Mouse (Mus musculus) MEL (cell line): ENCODE results near the gene Elmsan1. TPM values are rescaled to one million over a fixed set of nuclear protein-coding genes. Genes with fewer than 3 reads are reported as not detected.

Experiments used
- DNase-seq: peaks from one replicate; pipeline ENCODE4 v3.0.0; 2011; ENCODE audit warnings: low read depth, low spot score
- H3K27ac ChIP-seq: 2 replicates; pipeline ENCODE4 v1.5.1; 2012; ENCODE audit warnings: low read depth, mild to moderate bottlenecking, control low read depth, low read length, moderate library complexity; ENCODE audit not compliant: control insufficient read depth
- H3K27me3 ChIP-seq, 2 experiments: fragments of 150-350 bp in 1 of 2; sonication (generic) in 1 of 2; 2 replicates each; pipeline ENCODE4 v1.6.1; 2012; ENCODE audit warnings: low read length in 2 of 2, mild to moderate bottlenecking in 2 of 2, improper control_type of control experiment in 1 of 2, moderate library complexity in 1 of 2; ENCODE audit not compliant: insufficient read depth in 2 of 2, control insufficient read depth in 1 of 2
- H3K36me3 ChIP-seq, 2 experiments: 2 replicates each; pipeline ENCODE4 v1.6.1; 2012 to 2014; ENCODE audit warnings: low read length in 2 of 2, improper control_type of control experiment in 1 of 2, inconsistent platforms in 1 of 2, mild to moderate bottlenecking in 1 of 2; ENCODE audit not compliant: insufficient read depth in 2 of 2, control insufficient read depth in 1 of 2
- H3K4me1 ChIP-seq, 2 experiments: fragments of 150-350 bp in 1 of 2; sonication (generic) in 1 of 2; 2 replicates each; pipeline ENCODE4 v1.6.1; 2012; ENCODE audit warnings: low read length in 2 of 2, improper control_type of control experiment in 1 of 2, mild to moderate bottlenecking in 1 of 2; ENCODE audit not compliant: insufficient read depth in 2 of 2, control insufficient read depth in 1 of 2
- H3K4me3 ChIP-seq, 2 experiments: fragments of 150-350 bp in 1 of 2; sonication (generic) in 1 of 2; 2 replicates each; pipeline ENCODE4 v1.5.1; 2012; ENCODE audit warnings: low read depth in 2 of 2, low read length in 2 of 2, mild to moderate bottlenecking in 2 of 2, moderate library complexity in 2 of 2, control low read depth in 1 of 2, improper control_type of control experiment in 1 of 2; ENCODE audit not compliant: control insufficient read depth in 1 of 2, insufficient read depth in 1 of 2
- H3K79me2 ChIP-seq: 2 replicates; pipeline ENCODE4 v1.6.1; 2012; ENCODE audit warnings: mild to moderate bottlenecking, low read length, moderate library complexity; ENCODE audit not compliant: control insufficient read depth, poor library complexity, insufficient read depth
- H3K9ac ChIP-seq: 2 replicates; pipeline ENCODE4 v1.6.1; 2012; ENCODE audit warnings: low read depth, mild to moderate bottlenecking, control low read depth, low read length, moderate library complexity; ENCODE audit not compliant: control insufficient read depth, poor library complexity, severe bottlenecking
- H3K9me3 ChIP-seq: fragments of 150-350 bp; sonication (generic); replicated peaks from 2 replicates; pipeline ENCODE4 v1.6.1; 2012; ENCODE audit warnings: mild to moderate bottlenecking, low read length, improper control_type of control experiment, moderate library complexity; ENCODE audit not compliant: insufficient read depth
- CHD1 ChIP-seq: IDR thresholded peaks from 2 replicates; pipeline ENCODE4 v1.6.1; 2012; ENCODE audit warnings: low read depth, mild to moderate bottlenecking, inconsistent platforms, low read length, improper control_type of control experiment
- ELF1 ChIP-seq: IDR thresholded peaks from 2 replicates; pipeline ENCODE4 v1.6.1; 2014; ENCODE audit warnings: low read depth, mild to moderate bottlenecking, inconsistent platforms, low read length, improper control_type of control experiment, moderate library complexity
- GATA1 ChIP-seq: IDR thresholded peaks from 2 replicates; pipeline ENCODE4 v1.6.1; 2011; ENCODE audit warnings: low read depth, low read length, improper control_type of control experiment
- JUND ChIP-seq: IDR thresholded peaks from 2 replicates; pipeline ENCODE4 v1.6.1; 2011; ENCODE audit warnings: low read depth, mild to moderate bottlenecking, improper control_type of control experiment, low read length
- KAT2A ChIP-seq: conservative IDR thresholded peaks from 2 replicates; pipeline ENCODE4 v1.6.1; 2012; ENCODE audit warnings: low read depth, low read length, improper control_type of control experiment, inconsistent platforms
- MAFK ChIP-seq: IDR thresholded peaks from 2 replicates; pipeline ENCODE4 v1.6.1; 2011; ENCODE audit warnings: low read depth, mild to moderate bottlenecking, low read length, improper control_type of control experiment, borderline replicate concordance
- MAX ChIP-seq: IDR thresholded peaks from 2 replicates; pipeline ENCODE4 v1.6.1; 2011; ENCODE audit warnings: low read length, improper control_type of control experiment
- MEF2A ChIP-seq: IDR thresholded peaks from 2 replicates; pipeline ENCODE4 v1.6.1; 2014; ENCODE audit warnings: low read depth, mild to moderate bottlenecking, inconsistent platforms, low read length, improper control_type of control experiment; ENCODE audit not compliant: poor library complexity, insufficient replicate concordance, severe bottlenecking; ENCODE audit errors: extremely low read depth
- MYB ChIP-seq: IDR thresholded peaks from 2 replicates; pipeline ENCODE4 v1.6.1; 2011; ENCODE audit warnings: mild to moderate bottlenecking, low read depth, low read length, improper control_type of control experiment
- NRF1 ChIP-seq: IDR thresholded peaks from 2 replicates; pipeline ENCODE4 v1.6.1; 2014; ENCODE audit warnings: low read depth, mild to moderate bottlenecking, inconsistent platforms, low read length, improper control_type of control experiment, moderate library complexity; ENCODE audit not compliant: poor library complexity, insufficient read depth, severe bottlenecking
- POLR2A ChIP-seq, 2 experiments: IDR thresholded peaks; 2 replicates each; pipeline ENCODE4 v1.6.1; 2011 to 2012; ENCODE audit warnings: low read length in 2 of 2, mild to moderate bottlenecking in 2 of 2, control low read depth in 1 of 2, improper control_type of control experiment in 1 of 2, low read depth in 1 of 2, moderate library complexity in 1 of 2; ENCODE audit not compliant: control insufficient read depth in 1 of 2, insufficient read depth in 1 of 2, poor library complexity in 1 of 2
- POLR2AphosphoS2 ChIP-seq: IDR thresholded peaks from 2 replicates; pipeline ENCODE4 v1.6.1; 2011; ENCODE audit warnings: low read length, improper control_type of control experiment
- RAD21 ChIP-seq: IDR thresholded peaks from 2 replicates; pipeline ENCODE4 v1.6.1; 2011; ENCODE audit warnings: mild to moderate bottlenecking, low read depth, low read length, improper control_type of control experiment
- RCOR1 ChIP-seq: IDR thresholded peaks from 2 replicates; pipeline ENCODE4 v1.6.1; 2012; ENCODE audit warnings: low read depth, mild to moderate bottlenecking, inconsistent platforms, low read length, improper control_type of control experiment
- SIN3A ChIP-seq: IDR thresholded peaks from 2 replicates; pipeline ENCODE4 v1.6.1; 2012; ENCODE audit warnings: low read length, improper control_type of control experiment, inconsistent platforms
- TBP ChIP-seq: IDR thresholded peaks from 2 replicates; pipeline ENCODE4 v1.8.0; 2011; ENCODE audit warnings: low read depth, low read length, improper control_type of control experiment
- USF1 ChIP-seq: IDR thresholded peaks from 2 replicates; pipeline ENCODE4 v1.6.1; 2014; ENCODE audit warnings: low read depth, mild to moderate bottlenecking, inconsistent platforms, low read length, improper control_type of control experiment, moderate library complexity
- polyA plus RNA-seq, 2 experiments: library from polyadenylated mRNA; stranded (reverse) in 1 of 2; unstranded in 1 of 2; fragments of >175 nt in 1 of 2; fragments of >200 nt in 1 of 2; gene quantifications; 2 replicates each; pipeline versions ENCODE4 v1.2.1 to v1.2.4; 2012; ENCODE audit warnings: low replicate concordance in 2 of 2, low read depth in 1 of 2; ENCODE audit not compliant: insufficient read length in 2 of 2, insufficient read depth in 1 of 2, missing spikeins in 1 of 2
- total RNA-seq: library from RNA; depleted of rRNA; stranded (reverse); fragments of 300-350 nt; gene quantifications from 2 replicates; pipeline ENCODE4 v1.2.3, GENCODE M21; 2012

Gene Elmsan1
- total and polyA plus RNA-seq, 3 experiments: 7.7 to 25.3 TPM; not detected in 1

DNA sequence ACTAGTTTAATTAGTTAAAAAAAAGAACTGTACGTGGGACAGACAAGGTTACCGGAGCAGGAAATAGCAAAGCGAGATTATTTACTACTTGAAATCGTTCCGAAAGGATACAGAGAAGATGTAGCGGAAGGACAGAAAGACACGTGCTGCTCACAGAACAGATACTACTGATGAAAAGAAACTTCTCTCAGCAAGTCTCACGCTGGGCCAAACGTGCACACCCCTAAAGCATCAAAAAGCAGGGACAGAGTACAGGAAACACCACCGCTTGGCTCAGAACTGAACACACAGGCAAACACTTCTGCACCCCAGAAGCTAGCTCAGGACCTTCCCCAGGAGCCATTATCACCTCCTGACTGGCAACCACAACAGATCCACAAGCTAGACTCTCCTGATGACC is 48.1 kb downstream of the Elmsan1 start:
- no peak overlapping the region for H3K9ac ChIP-seq
- H3K27me3 ChIP-seq: no peaks in the 10 kb centered on the region
- H3K27ac ChIP-seq: no peak overlapping the region
- TF ChIP-seq JUND: no peak
- TF ChIP-seq CHD1: no peak
- no peak for TF ChIP-seq NRF1
- TF ChIP-seq ELF1: no peak
- no peak for TF ChIP-seq TBP
- TF ChIP-seq GATA1: no peak
- no peak for TF ChIP-seq SIN3A
- TF ChIP-seq USF1: no peak
- TF ChIP-seq MYB: no peak
- TF ChIP-seq MEF2A: no peak
- H3K9me3 ChIP-seq: no peaks in the 10 kb centered on the region
- no peak for DNase-seq
- no peak overlapping the region for H3K4me3 ChIP-seq
- H3K36me3 ChIP-seq: peaks cover 11 to 19% of the 10 kb centered on the region in 2 experiments
- H3K4me1 ChIP-seq: peaks cover 6 to 12% of the 10 kb centered on the region in 2 experiments
- H3K79me2 ChIP-seq: peaks cover 71% of the 10 kb centered on the region

DNA sequence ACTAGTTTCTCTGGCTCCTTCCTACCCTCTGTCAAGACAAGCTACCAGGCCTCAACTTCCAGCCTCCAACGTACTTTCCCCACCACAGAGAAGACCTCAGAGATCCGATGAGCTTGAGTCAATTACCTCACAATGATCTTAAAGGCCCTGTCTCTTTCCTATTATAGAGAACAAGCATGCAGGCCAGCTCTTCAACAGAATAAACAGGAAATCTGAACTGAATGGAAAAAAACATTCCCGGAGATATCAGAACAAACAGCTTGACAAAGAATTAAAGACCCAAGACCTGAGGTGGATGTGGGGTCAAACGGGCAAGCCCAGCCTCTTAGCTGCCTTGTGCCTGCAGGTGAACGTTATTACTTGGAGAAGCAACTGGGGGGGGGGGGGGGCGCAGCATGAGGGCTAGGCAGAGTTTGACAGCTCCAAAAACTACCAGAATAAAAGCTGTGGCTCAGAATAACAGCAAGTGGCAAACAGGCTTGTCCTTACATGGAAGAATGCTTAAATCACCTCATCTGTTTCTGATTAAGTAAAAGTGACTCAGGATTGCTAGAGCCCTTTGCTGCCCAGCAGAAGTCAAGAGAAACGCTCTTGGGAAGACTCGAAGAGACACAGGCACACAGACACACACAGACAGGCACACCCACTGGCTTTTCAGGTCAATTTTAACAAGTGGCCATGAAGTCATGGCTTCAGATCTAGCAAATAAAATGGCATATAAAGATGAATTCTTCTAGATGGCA is 52.9 kb downstream of the Elmsan1 start:
- H3K79me2 ChIP-seq: peaks cover 35% of the 10 kb centered on the region
- no peak overlapping the region for H3K9ac ChIP-seq
- TF ChIP-seq GATA1 (no peak), POLR2AphosphoS2 (no peak), MAFK (no peak), MAX (no peak)
- H3K4me3 ChIP-seq: no peak overlapping the region
- DNase-seq: no peak
- H3K27me3 ChIP-seq: no peaks in the 10 kb centered on the region
- H3K9me3 ChIP-seq: no peaks in the 10 kb centered on the region
- peaks cover 0 to 18% of the 10 kb centered on the region in 2 experiments; a peak in 2 of 4 replicates for H3K36me3 ChIP-seq
- H3K27ac ChIP-seq: no peak overlapping the region
- no peaks in the 10 kb centered on the region for H3K4me1 ChIP-seq

DNA sequence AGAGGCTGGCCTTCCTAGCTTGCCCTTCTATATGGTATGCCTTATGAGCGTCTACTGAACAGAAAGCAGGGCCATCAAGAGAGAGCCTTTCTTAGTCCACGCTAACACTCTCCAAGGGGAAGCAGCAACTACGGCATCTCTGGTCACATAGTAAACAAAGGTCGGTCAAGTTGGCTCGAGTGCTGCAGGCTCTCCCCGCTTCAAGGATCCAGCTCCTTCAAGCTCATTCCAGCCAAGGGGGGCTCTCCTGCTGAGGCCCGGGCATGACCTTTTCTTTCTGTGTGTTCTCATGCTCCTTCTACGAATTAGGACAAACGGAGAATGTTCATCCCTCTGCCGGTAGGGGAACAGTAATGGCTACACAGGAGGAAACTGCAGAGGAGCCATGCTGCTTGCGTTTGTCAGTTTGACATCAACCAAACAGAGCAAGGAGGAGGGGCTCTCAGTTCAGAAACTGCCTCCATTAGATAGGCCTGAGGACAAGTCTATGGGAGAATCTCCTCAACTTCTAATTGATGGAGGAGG is 55.0 kb downstream of the Elmsan1 start:
- no peak for TF ChIP-seq KAT2A
- TF ChIP-seq RAD21: no peak
- no peak for TF ChIP-seq NRF1
- TF ChIP-seq POLR2A (IDR thresholded peaks at IDR 0.05; ENCODE audit: control insufficient read depth in 1 of 2, insufficient read depth in 1 of 2, low read depth in 1 of 2, low read length in 2 of 2, poor library complexity in 1 of 2): no peak
- no peak for TF ChIP-seq RCOR1
- Histone ChIP-seq H3K79me2 (peaks cover 23% of the 10 kb centered on the region), H3K36me3 (peaks cover 0 to 15% of the 10 kb centered on the region in 2 experiments; a peak in 1 of 4 replicates), H3K9ac (no peak overlapping the region), H3K4me1 (no peaks in the 10 kb centered on the region), H3K27me3 (no peaks in the 10 kb centered on the region), H3K4me3 (no peak overlapping the region), H3K27ac (no peak overlapping the region), H3K9me3 (no peaks in the 10 kb centered on the region)
- DNase-seq: no peak
